Mouse (Mus musculus): Measurements from ENCODE around the gene Psmd11. TPM values are rescaled to one million over a fixed set of nuclear protein-coding genes. Genes with fewer than 3 reads are reported as not detected.
"Not testable (repeated sequence)": the region's sequence is repeated elsewhere in the genome, so short reads cannot be mapped to it uniquely, and the experiment has no call there.

Gene Psmd11
- total and polyA plus RNA-seq, 2 experiments from 2014 or later, result 31.2 to 272 TPM

DNA sequence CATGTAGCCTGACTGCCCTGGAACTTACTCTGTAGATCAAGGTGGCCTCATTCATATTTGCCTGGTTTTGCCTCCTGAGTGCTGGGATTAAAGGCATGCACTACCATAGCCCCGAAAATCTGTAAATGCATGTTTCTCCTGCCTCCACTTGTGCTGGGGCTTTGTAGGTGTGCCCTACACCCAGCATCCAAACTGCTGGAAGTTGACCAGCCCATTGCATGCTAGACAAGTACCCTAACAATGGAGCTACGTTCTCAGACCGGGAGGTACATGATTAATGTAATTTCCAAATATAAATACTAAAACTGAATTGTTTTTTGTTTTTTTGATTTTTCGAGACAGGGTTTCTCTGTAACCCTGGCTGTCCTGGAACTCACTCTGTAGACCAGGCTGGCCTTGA, 43.4 kb upstream of the Psmd11 start:
- DNase-seq (ENCODE audit: low spot score) (no peak), ATAC-seq (no peak)
- Histone ChIP-seq H3K27ac (no peak overlapping the region), H3K4me2 (ENCODE audit: low read depth, low read length) (peak overlapping the region; percentile 83), H3K9me3 (ENCODE audit: low read length) (no peaks in the 10 kb centered on the region), H3K4me3 (ENCODE audit: low read length) (peak overlapping the region; percentile 60), H3K9ac (replicated peaks; ENCODE audit: low read length) (peak overlapping the region; percentile 49), H3K27me3 (ENCODE audit: insufficient read depth, low read length) (no peaks in the 10 kb centered on the region), H3K36me3 (ENCODE audit: insufficient read depth, low read length) (peaks cover 5% of the 10 kb centered on the region), H3K4me1 (ENCODE audit: insufficient read depth, low read length) (peaks cover 16% of the 10 kb centered on the region)
- TF ChIP-seq CTCF (IDR thresholded peaks at IDR 0.05; ENCODE audit: low read depth), result no peak
- 34% methylated on average over 4 of the region's 4 CpGs for WGBS

DNA sequence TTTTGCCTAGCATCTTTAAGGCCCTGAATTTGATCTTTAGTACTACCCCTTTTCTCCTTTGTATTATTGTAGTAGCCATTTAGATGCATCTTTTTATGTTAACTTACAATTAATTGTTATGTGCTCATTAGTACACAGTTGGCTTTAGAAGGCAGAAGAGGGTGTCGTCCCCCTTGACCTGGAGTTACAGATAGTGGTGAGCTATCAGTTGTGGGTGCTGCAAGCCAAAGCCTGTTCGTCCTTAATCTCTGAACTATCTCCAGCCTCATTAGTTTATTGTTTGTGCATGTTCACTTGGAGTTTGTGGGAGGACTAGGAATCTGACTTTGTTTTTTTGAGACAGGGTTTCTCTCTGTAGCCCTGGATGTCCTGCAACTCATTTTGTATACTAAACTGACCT, 41.6 kb upstream of the Psmd11 start:
- H3K27ac ChIP-seq, result no peak overlapping the region
- H3K4me1 ChIP-seq (ENCODE audit: insufficient read depth, low read length), result peaks cover 16% of the 10 kb centered on the region
- DNase-seq (ENCODE audit: low spot score) (no peak), ATAC-seq (no peak)
- no peaks in the 10 kb centered on the region for H3K27me3 ChIP-seq (ENCODE audit: insufficient read depth, low read length)
- TF ChIP-seq CTCF (IDR thresholded peaks at IDR 0.05; ENCODE audit: low read depth), result no peak
- no peak overlapping the region for H3K4me3 ChIP-seq (ENCODE audit: low read length)
- H3K9ac ChIP-seq (replicated peaks; ENCODE audit: low read length), result no peak overlapping the region; the same call in 1 of the 2 replicates
- H3K4me2 ChIP-seq (ENCODE audit: low read depth, low read length), result peak overlapping the region; percentile 83
- H3K36me3 ChIP-seq (ENCODE audit: insufficient read depth, low read length), result peaks cover 12% of the 10 kb centered on the region
- H3K9me3 ChIP-seq (ENCODE audit: low read length), result no peaks in the 10 kb centered on the region
- 74% methylated on average over 2 of the region's 2 CpGs for WGBS

DNA sequence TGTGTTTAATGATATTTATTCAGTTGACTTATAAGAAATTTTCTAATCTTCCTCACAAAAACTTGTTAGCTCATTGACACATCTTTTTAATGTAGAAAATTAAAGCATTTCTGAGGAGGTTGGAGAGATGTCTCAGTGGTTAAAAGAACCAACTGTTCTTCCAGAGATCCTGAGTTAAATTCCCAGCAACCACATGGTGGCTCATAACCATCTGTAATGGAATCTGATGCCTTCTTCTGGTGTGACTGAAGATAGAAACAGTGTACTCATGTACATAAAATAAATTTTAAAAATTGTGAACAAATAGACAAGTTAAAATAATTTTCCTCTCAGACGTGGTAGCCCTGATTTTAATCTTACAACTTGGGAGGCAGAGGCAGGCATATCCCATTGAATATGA, 38.5 kb upstream of the Psmd11 start:
- Histone ChIP-seq H3K27me3 (ENCODE audit: insufficient read depth, low read length) (no peaks in the 10 kb centered on the region), H3K4me3 (ENCODE audit: low read length) (no peak overlapping the region), H3K9ac (replicated peaks; ENCODE audit: low read length) (no peak overlapping the region), H3K36me3 (ENCODE audit: insufficient read depth, low read length) (peaks cover 20% of the 10 kb centered on the region), H3K27ac (no peak overlapping the region), H3K4me2 (ENCODE audit: low read depth, low read length) (no peak overlapping the region), H3K9me3 (ENCODE audit: low read length) (no peaks in the 10 kb centered on the region), H3K4me1 (ENCODE audit: insufficient read depth, low read length) (peaks cover 12% of the 10 kb centered on the region; the same call in 1 of the 2 replicates)
- ATAC-seq, result no peak
- no peak for DNase-seq (ENCODE audit: low spot score)
- no peak for TF ChIP-seq CTCF (IDR thresholded peaks at IDR 0.05; ENCODE audit: low read depth)
- WGBS, result 90% methylated on average over 1 of the region's 1 CpGs

DNA sequence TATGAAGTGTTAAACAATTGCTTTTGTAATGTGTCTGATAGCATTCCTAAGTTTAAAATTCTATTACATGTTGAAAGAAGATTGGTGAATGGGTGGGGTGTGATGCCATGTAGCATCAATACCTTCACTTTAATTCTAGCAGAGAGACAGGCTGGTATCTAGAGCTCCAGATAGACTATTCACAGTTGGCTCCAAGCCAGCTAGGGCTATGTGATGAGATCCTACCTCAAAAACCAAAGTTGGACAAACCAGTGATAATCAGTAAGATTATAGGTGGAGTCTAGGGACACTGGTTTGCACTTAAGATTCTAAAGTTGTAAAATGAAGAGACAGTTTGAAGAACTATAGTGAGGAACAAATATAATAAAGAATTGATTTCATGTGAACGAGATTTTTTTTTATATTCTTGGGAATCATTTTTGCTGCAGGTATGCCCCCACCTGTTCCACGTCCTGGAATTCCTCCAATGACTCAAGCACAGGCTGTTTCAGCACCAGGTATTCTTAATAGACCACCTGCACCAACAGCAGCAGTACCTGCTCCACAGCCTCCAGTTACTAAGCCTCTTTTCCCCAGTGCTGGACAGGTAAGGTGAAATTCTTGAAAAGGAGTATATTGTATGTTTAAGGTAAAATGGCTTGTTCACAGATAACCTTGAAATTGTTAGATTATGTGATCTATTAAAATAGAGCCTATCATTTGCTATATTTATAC, 36.9 kb upstream of the Psmd11 start:
- no peak for TF ChIP-seq CTCF (IDR thresholded peaks at IDR 0.05; ENCODE audit: low read depth)
- Histone ChIP-seq H3K36me3 (ENCODE audit: insufficient read depth, low read length) (peaks cover 35% of the 10 kb centered on the region), H3K27me3 (ENCODE audit: insufficient read depth, low read length) (no peaks in the 10 kb centered on the region), H3K27ac (no peak overlapping the region), H3K4me1 (ENCODE audit: insufficient read depth, low read length) (0 out of 2 replicates have a peak, but pooled peaks cover 2% of the 10 kb centered on the region), H3K9me3 (ENCODE audit: low read length) (no peaks in the 10 kb centered on the region), H3K4me3 (ENCODE audit: low read length) (no peak overlapping the region), H3K9ac (replicated peaks; ENCODE audit: low read length) (no peak overlapping the region), H3K4me2 (ENCODE audit: low read depth, low read length) (no peak overlapping the region)
- ATAC-seq (no peak), DNase-seq (ENCODE audit: low spot score) (no peak)
- WGBS, result 94% methylated on average over 2 of the region's 2 CpGs

DNA sequence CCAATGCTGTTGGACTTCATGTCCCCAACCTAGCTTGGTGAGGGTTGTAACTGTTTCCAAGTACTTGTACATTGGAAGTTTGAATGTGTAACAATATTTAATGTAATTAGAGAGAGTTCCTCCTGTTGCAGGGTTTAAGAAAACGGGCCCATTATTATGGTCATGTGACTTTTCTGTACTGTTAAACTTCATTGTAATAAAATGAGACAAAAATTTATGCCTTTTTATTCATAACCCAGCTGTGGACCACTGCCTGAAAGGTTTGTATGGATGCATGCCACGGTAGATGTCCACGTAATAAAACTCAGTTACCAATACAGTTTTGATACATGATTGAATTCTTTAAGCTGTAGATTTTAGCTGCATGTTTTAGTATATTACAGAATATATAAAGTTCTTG, 32.5 kb upstream of the Psmd11 start:
- Histone ChIP-seq H3K4me3 (ENCODE audit: low read length) (no peak overlapping the region), H3K27me3 (ENCODE audit: insufficient read depth, low read length) (no peaks in the 10 kb centered on the region), H3K4me1 (ENCODE audit: insufficient read depth, low read length) (no peaks in the 10 kb centered on the region), H3K4me2 (ENCODE audit: low read depth, low read length) (no peak overlapping the region), H3K9me3 (ENCODE audit: low read length) (no peaks in the 10 kb centered on the region), H3K36me3 (ENCODE audit: insufficient read depth, low read length) (peaks cover 32% of the 10 kb centered on the region), H3K27ac (no peak overlapping the region), H3K9ac (replicated peaks; ENCODE audit: low read length) (no peak overlapping the region)
- no peak for TF ChIP-seq CTCF (IDR thresholded peaks at IDR 0.05; ENCODE audit: low read depth)
- WGBS, result 94% methylated on average over 3 of the region's 3 CpGs
- DNase-seq (ENCODE audit: low spot score) (no peak), ATAC-seq (no peak)

DNA sequence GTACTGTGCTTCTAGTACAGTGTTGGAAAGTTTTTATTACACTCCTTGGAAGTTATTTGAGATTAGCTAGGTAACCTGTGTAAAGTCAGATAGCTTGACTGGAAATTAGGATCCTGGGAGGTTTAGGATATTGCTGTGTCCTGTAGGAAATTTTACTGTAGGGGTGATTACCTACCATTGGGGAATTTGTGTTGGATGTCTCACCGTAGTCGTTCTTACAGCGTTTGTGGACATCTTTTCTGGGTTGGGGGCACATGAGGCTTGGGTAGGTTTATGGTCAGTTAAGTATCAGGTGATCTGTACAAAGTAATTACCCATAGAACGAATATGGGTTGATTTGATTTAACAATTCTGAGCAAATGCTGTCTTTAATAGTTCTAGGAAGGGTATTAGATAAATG, 31.8 kb upstream of the Psmd11 start:
- TF ChIP-seq CTCF (IDR thresholded peaks at IDR 0.05; ENCODE audit: low read depth), result no peak
- peaks cover 27% of the 10 kb centered on the region for H3K36me3 ChIP-seq (ENCODE audit: insufficient read depth, low read length)
- no peaks in the 10 kb centered on the region for H3K4me1 ChIP-seq (ENCODE audit: insufficient read depth, low read length)
- H3K4me2 ChIP-seq (ENCODE audit: low read depth, low read length), result no peak overlapping the region
- DNase-seq (ENCODE audit: low spot score), result no peak
- H3K4me3 ChIP-seq (ENCODE audit: low read length), result no peak overlapping the region
- no peak overlapping the region for H3K27ac ChIP-seq
- ATAC-seq, result no peak
- H3K9ac ChIP-seq (replicated peaks; ENCODE audit: low read length), result no peak overlapping the region
- no peaks in the 10 kb centered on the region for H3K27me3 ChIP-seq (ENCODE audit: insufficient read depth, low read length)
- 93% methylated on average over 4 of the region's 4 CpGs for WGBS
- no peaks in the 10 kb centered on the region for H3K9me3 ChIP-seq (ENCODE audit: low read length)

DNA sequence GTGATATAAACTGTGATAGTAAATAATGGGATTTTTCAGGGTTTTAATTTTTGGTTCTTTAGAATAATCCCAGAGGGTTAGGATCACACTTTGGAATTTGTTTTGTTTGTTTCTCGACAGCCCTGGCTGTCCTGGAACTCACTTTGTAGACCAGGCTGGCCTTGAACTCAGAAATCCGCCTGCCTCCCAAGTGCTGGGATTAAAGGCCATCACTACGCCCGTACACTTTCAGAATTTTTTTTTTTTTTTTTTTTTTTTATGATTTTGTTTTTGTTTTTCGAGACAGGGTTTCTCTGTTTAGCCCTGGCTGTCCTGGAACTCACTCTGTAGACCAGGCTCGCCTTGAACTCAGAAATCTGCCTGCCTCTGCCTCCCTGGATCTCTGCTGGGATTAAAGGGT, 20.5 kb upstream of the Psmd11 start:
- H3K27ac ChIP-seq; ATAC-seq; DNase-seq (ENCODE audit: low spot score); H3K9me3 ChIP-seq (ENCODE audit: low read length); H3K4me2 ChIP-seq (ENCODE audit: low read depth, low read length); H3K27me3 ChIP-seq (ENCODE audit: insufficient read depth, low read length); H3K4me1 ChIP-seq (ENCODE audit: insufficient read depth, low read length); H3K9ac ChIP-seq (replicated peaks; ENCODE audit: low read length); H3K4me3 ChIP-seq (ENCODE audit: low read length): not testable (repeated sequence)
- WGBS, result 96% methylated on average over 6 of the region's 6 CpGs
- H3K36me3 ChIP-seq (ENCODE audit: insufficient read depth, low read length), result peaks cover 20% of the 10 kb centered on the region; the same call in 1 of the 2 replicates
